Mouse (Mus musculus) midbrain, postnatal 0 days (tissue): ENCODE results near the gene Sec24b. TPM values are rescaled to one million over a fixed set of nuclear protein-coding genes. Genes with fewer than 3 reads are reported as not detected.

Experiments used
- ATAC-seq: fragments of 200-750 bp; cut with Nextera tagmentation; 2 replicates; pipeline ENCODE4 v1.8.0; 2017; ENCODE audit warnings: moderate number of reproducible peaks, mild to moderate bottlenecking, moderate TSS enrichment, moderate library complexity; ENCODE audit not compliant: low FRiP score
- DNase-seq: peaks from one replicate; pipeline ENCODE4 v3.0.0-alpha.2; 2015; ENCODE audit warnings: low spot score
- H3K27ac ChIP-seq: fragments of 300-500 bp; sonication (generic); 2 replicates; pipeline ENCODE4 v1.5.1; 2014; ENCODE audit warnings: low read depth, mild to moderate bottlenecking, low read length, mixed read lengths
- H3K27me3 ChIP-seq: fragments of 300-500 bp; sonication (generic); 2 replicates; pipeline ENCODE4 v1.6.1; 2014; ENCODE audit warnings: low read length, control low read depth, mixed read lengths; ENCODE audit not compliant: insufficient read depth
- H3K36me3 ChIP-seq: fragments of 300-500 bp; sonication (generic); 2 replicates; pipeline ENCODE4 v1.6.1; 2014; ENCODE audit warnings: low read length, control low read depth, mixed read lengths; ENCODE audit not compliant: insufficient read depth
- H3K4me1 ChIP-seq: fragments of 300-500 bp; sonication (generic); 2 replicates; pipeline ENCODE4 v1.6.1; 2014; ENCODE audit warnings: mild to moderate bottlenecking, control low read depth, antibody characterized with exemption, low read length, mixed read lengths; ENCODE audit not compliant: insufficient read depth
- H3K4me2 ChIP-seq: fragments of 300-500 bp; sonication (generic); 2 replicates; pipeline ENCODE4 v1.6.1; 2014; ENCODE audit warnings: low read depth, mild to moderate bottlenecking, low read length, mixed read lengths; ENCODE audit not compliant: poor library complexity, severe bottlenecking
- H3K4me3 ChIP-seq: fragments of 300-500 bp; sonication (generic); 2 replicates; pipeline ENCODE4 v1.5.1; 2014; ENCODE audit warnings: low read depth, mild to moderate bottlenecking, low read length, moderate library complexity
- H3K9ac ChIP-seq: fragments of 300-500 bp; sonication (generic); replicated peaks from 2 replicates; pipeline ENCODE4 v1.6.1; 2014; ENCODE audit warnings: mild to moderate bottlenecking, low read length, moderate library complexity, mixed read lengths; ENCODE audit not compliant: poor library complexity, severe bottlenecking
- H3K9me3 ChIP-seq: fragments of 300-500 bp; sonication (generic); 2 replicates; pipeline ENCODE4 v1.6.1; 2016; ENCODE audit warnings: low read length, control low read depth
- CTCF ChIP-seq: IDR thresholded peaks from 2 replicates; pipeline ENCODE4 v1.5.1; 2016; ENCODE audit warnings: antibody characterized with exemption, mild to moderate bottlenecking
- WGBS: fragments of 180-500 bp; shearing (Covaris S2); extraction: QIAGEN DNeasy Blood & Tissue Kit; methylation state at CpG from one replicate; pipeline ENCODE4 v1.1.7; 2014; 5-methylcytosine and 5-hydroxymethylcytosine counted together
- polyA plus RNA-seq: library from polyadenylated mRNA; unstranded; fragments of >200 nt; fragmentation: Nextera tagmentation; extraction: Ambion mirVana; gene quantifications from 2 replicates; pipeline ENCODE4 v1.2.1, GENCODE M21; 2015
- total RNA-seq: library from RNA; depleted of rRNA; stranded (reverse); fragments of >200 nt; gene quantifications from 2 replicates; pipeline ENCODE4 v1.2.3, GENCODE M21; 2014; rRNA removed

Sec24b gene
- total and polyA plus RNA-seq, 2 experiments from 2014 or later, result 29.1 to 39.7 TPM

DNA sequence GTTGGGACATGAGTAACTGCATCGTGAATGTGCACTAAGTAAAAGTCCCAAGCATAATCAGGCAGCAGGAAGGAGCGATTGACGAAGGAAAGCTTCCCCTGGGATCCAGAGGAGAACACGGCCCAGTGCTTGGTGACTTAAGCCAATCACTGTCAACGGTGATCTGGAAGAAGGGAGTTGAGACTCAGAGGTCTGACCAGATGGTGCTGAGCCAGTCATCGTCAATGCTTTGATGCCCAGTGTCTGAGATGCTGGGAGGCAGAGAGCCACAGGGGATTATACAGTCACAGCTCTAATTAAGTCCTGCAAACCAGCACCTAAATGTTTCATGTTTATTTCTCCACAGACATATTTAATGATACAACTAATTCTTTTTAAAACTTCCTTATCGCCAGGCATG lies 122.3 kb downstream of the Sec24b start:
- TF ChIP-seq CTCF, result no peak
- DNase-seq (peak; percentile 15), ATAC-seq (no peak)
- 38% methylated on average over 7 of the region's 7 CpGs for WGBS
- Histone ChIP-seq H3K36me3 (no peaks in the 10 kb centered on the region), H3K4me2 (no peak overlapping the region), H3K9ac (no peak overlapping the region), H3K4me1 (no peaks in the 10 kb centered on the region), H3K27ac (no peak overlapping the region), H3K27me3 (no peaks in the 10 kb centered on the region), H3K4me3 (no peak overlapping the region), H3K9me3 (no peaks in the 10 kb centered on the region)

DNA sequence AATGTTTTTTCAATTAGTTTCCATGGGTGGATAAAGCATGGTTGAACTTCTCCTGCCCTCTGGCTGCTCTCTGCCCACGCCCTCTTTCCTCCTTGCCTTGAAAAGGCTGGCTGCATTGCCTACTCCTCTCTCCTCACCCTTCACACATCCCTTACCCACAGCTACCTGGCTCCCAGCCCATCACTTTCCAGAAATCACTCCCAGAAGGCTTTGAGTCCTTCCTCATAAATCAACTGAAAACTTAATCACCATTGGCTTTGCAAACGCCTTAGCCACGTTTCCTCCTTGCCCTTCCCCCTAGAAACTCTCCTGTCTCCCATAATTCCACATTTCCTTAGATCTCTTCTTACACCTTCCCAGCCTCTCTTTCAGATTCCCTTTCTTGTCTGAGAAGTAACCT lies 123.5 kb downstream of the Sec24b start:
- no peaks in the 10 kb centered on the region for H3K36me3 ChIP-seq
- H3K27me3 ChIP-seq, result no peaks in the 10 kb centered on the region
- ATAC-seq (no peak), DNase-seq (no peak)
- H3K27ac ChIP-seq, result no peak overlapping the region
- H3K4me1 ChIP-seq, result no peaks in the 10 kb centered on the region
- H3K9ac ChIP-seq, result no peak overlapping the region
- no peaks in the 10 kb centered on the region for H3K9me3 ChIP-seq
- no peak overlapping the region for H3K4me3 ChIP-seq
- no peak overlapping the region for H3K4me2 ChIP-seq
- 61% methylated on average over 3 of the region's 3 CpGs for WGBS
- TF ChIP-seq CTCF, result no peak

DNA sequence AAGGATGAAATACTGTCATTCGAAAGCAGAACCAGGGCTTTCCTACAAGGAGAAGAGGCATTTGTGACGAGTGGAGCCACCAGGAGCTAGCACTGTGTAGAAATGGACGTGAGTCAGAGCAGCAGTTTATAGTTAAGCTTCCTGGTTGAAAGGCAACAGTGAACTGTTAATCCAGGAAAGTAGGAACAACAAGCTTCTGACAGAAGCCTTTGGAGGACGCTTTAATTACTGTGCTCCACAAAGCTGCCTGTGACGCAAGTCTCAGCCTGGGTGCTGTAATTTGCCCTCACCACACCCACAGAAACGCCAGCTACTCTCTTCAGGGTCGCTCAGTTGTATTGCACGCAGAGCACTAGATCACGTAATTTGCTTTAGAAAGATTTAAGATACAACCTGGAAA lies 124.8 kb downstream of the Sec24b start:
- no peaks in the 10 kb centered on the region for H3K4me1 ChIP-seq
- WGBS, result 57% methylated on average over 9 of the region's 9 CpGs
- H3K9me3 ChIP-seq, result no peaks in the 10 kb centered on the region
- H3K4me3 ChIP-seq, result no peak overlapping the region
- DNase-seq (no peak), ATAC-seq (no peak)
- no peaks in the 10 kb centered on the region for H3K27me3 ChIP-seq
- no peak overlapping the region for H3K27ac ChIP-seq
- TF ChIP-seq CTCF, result no peak
- no peak overlapping the region for H3K9ac ChIP-seq
- no peak overlapping the region for H3K4me2 ChIP-seq
- H3K36me3 ChIP-seq, result no peaks in the 10 kb centered on the region

Other genes starting within 250 kb of the Sec24b start
- 1.1 and 1.2 TPM in 2 replicates for gene Rrh, start 239.0 kb downstream of the Sec24b start, total RNA-seq
- 0.36 TPM in 1 of 2 replicates, not detected in the other for gene Rrh, start 239.0 kb downstream of the Sec24b start, polyA plus RNA-seq
- gene Gar1, start 230.2 kb downstream of the Sec24b start, total RNA-seq, result 1.9 and 2.1 TPM in 2 replicates
- 27.3 and 32.6 TPM in 2 replicates for gene Gar1, start 230.2 kb downstream of the Sec24b start, polyA plus RNA-seq
- 1.2 TPM in 1 of 2 replicates, not detected in the other for gene Cfi, start 225.7 kb downstream of the Sec24b start, total RNA-seq
- 0.33 and 0.42 TPM in 2 replicates for gene Cfi, start 225.7 kb downstream of the Sec24b start, polyA plus RNA-seq
- gene Pla2g12a, start 182.9 kb downstream of the Sec24b start, total RNA-seq, result 22.1 and 45.9 TPM in 2 replicates
- gene Pla2g12a, start 182.9 kb downstream of the Sec24b start, polyA plus RNA-seq, result 55.4 and 55.6 TPM in 2 replicates
- 6.7 and 7.0 TPM in 2 replicates for gene Casp6, start 160.1 kb downstream of the Sec24b start, total RNA-seq
- 13.2 and 13.4 TPM in 2 replicates for gene Casp6, start 160.1 kb downstream of the Sec24b start, polyA plus RNA-seq
- 6.0 and 6.7 TPM in 2 replicates for gene Mcub, start 91.3 kb downstream of the Sec24b start, total RNA-seq
- 6.4 and 6.9 TPM in 2 replicates for gene Mcub, start 91.3 kb downstream of the Sec24b start, polyA plus RNA-seq
- gene Col25a1, start 69.9 kb upstream of the Sec24b start, total RNA-seq, result 28.0 and 40.4 TPM in 2 replicates
- 8.6 and 10.6 TPM in 2 replicates for gene Col25a1, start 69.9 kb upstream of the Sec24b start, polyA plus RNA-seq